Mouse (Mus musculus) CD4-positive naive resting alpha-beta T cell, adult 76 days (primary cell): ENCODE results near the gene Speer4b. TPM values are rescaled to one million over a fixed set of nuclear protein-coding genes. Genes with fewer than 3 reads are reported as not detected.

ENCODE experiments used
- total RNA-seq: library from RNA; stranded (reverse); gene quantifications from one replicate; pipeline ENCODE4 v1.2.4, GENCODE M21; 2023

Speer4b gene
- total RNA-seq: not detected

GRCm38 (mm10) chr5:27501338-27501737 is at the start of gene Speer4b:
Gene Speer4b (minus strand): TSS chr5:27501438.

